Mouse (Mus musculus): Measurements from ENCODE around the gene Mark2. TPM values are rescaled to one million over a fixed set of nuclear protein-coding genes. Genes with fewer than 3 reads are reported as not detected.

The Mark2 gene
- polyA plus RNA-seq, 1 experiment = 75.2 TPM

- no peak for DNase-seq (ENCODE audit: low spot score)
Observed at GRCm38 (mm10) chr19:7334049-7334448, 7.6 kb downstream of the Mark2 start.

- DNase-seq (ENCODE audit: low spot score) = no peak
Observed at GRCm38 (mm10) chr19:7321391-7321790, 20.3 kb downstream of the Mark2 start.

- DNase-seq (ENCODE audit: low spot score) = no peak
Observed at GRCm38 (mm10) chr19:7320181-7320580, 21.5 kb downstream of the Mark2 start.

GRCm38 (mm10) chr19:7317716-7318115, 23.9 kb downstream of the Mark2 start:
- no peak for DNase-seq (ENCODE audit: low spot score)

- no peak for DNase-seq (ENCODE audit: low spot score)
Observed at GRCm38 (mm10) chr19:7316822-7317221, 24.8 kb downstream of the Mark2 start.

- DNase-seq (ENCODE audit: low spot score) = no peak
Observed at GRCm38 (mm10) chr19:7315587-7315984, 26.1 kb downstream of the Mark2 start.

- DNase-seq (ENCODE audit: low spot score) = no peak
Observed at GRCm38 (mm10) chr19:7314976-7315586, 26.6 kb downstream of the Mark2 start.

GRCm38 (mm10) chr19:7313660-7314059, 28.0 kb downstream of the Mark2 start:
- DNase-seq (ENCODE audit: low spot score) = no peak

GRCm38 (mm10) chr19:7311306-7311705, 30.4 kb downstream of the Mark2 start:
- DNase-seq (ENCODE audit: low spot score) = no peak

- peak; percentile 63 for DNase-seq (ENCODE audit: low spot score)
Observed at GRCm38 (mm10) chr19:7310704-7311103, 31.0 kb downstream of the Mark2 start.

GRCm38 (mm10) chr19:7309738-7310330, 31.8 kb downstream of the Mark2 start:
- no peak for DNase-seq (ENCODE audit: low spot score)

- DNase-seq (ENCODE audit: low spot score) = no peak
Observed at GRCm38 (mm10) chr19:7307995-7308770, 33.5 kb downstream of the Mark2 start.

GRCm38 (mm10) chr19:7306968-7307367, 34.7 kb downstream of the Mark2 start:
- DNase-seq (ENCODE audit: low spot score) = no peak

GRCm38 (mm10) chr19:7305380-7306310, 36.0 kb downstream of the Mark2 start:
- DNase-seq (ENCODE audit: low spot score) = no peak

GRCm38 (mm10) chr19:7304801-7305200, 36.9 kb downstream of the Mark2 start:
- no peak for DNase-seq (ENCODE audit: low spot score)

- no peak for DNase-seq (ENCODE audit: low spot score)
Observed at GRCm38 (mm10) chr19:7303796-7304195, 37.9 kb downstream of the Mark2 start.

GRCm38 (mm10) chr19:7302493-7302797, 39.2 kb downstream of the Mark2 start:
- DNase-seq (ENCODE audit: low spot score) = no peak

- DNase-seq (ENCODE audit: low spot score) = no peak
Observed at GRCm38 (mm10) chr19:7301647-7302492, 39.8 kb downstream of the Mark2 start.

GRCm38 (mm10) chr19:7300078-7300477, 41.6 kb downstream of the Mark2 start:
- no peak for DNase-seq (ENCODE audit: low spot score)

GRCm38 (mm10) chr19:7299052-7299451, 42.6 kb downstream of the Mark2 start:
- no peak for DNase-seq (ENCODE audit: low spot score)

- DNase-seq (ENCODE audit: low spot score) = no peak
Observed at GRCm38 (mm10) chr19:7295959-7296358, 45.7 kb downstream of the Mark2 start.

All from urinary bladder, adult 2 months (tissue).